Mouse (Mus musculus): ENCODE results near the gene Camk1. TPM values are rescaled to one million over a fixed set of nuclear protein-coding genes. Genes with fewer than 3 reads are reported as not detected.

The Camk1 gene
- polyA plus RNA-seq, 1 experiment = 18.3 TPM

GRCm38 (mm10) chr6:113302258-113302657 is 41.5 kb downstream of the Camk1 start:
- TF ChIP-seq CTCF (IDR thresholded peaks at IDR 0.05; ENCODE audit: borderline replicate concordance, control insufficient read depth, extremely low read depth, insufficient read depth, low read length, poor library complexity) = no peak
- TF ChIP-seq POLR2A (IDR thresholded peaks at IDR 0.05; ENCODE audit: control insufficient read depth, extremely low read depth, insufficient read depth, low read length, poor library complexity) = no peak
- no peak overlapping the region for H3K4me3 ChIP-seq (ENCODE audit: control insufficient read depth, insufficient read depth, low read length)
- 4% methylated on average over 3 of the region's 3 CpGs for WGBS
- peak; percentile 24 for DNase-seq
- H3K36me3 ChIP-seq (ENCODE audit: control insufficient read depth, insufficient read depth, low read length) = no peaks in the 10 kb centered on the region
- H3K27me3 ChIP-seq (ENCODE audit: control insufficient read depth, insufficient read depth, low read length) = no peaks in the 10 kb centered on the region
- H3K4me1 ChIP-seq (replicated peaks; ENCODE audit: control insufficient read depth, insufficient read depth, low read length) = no peaks in the 10 kb centered on the region
- H3K27ac ChIP-seq (ENCODE audit: control insufficient read depth, insufficient read depth, low read length) = no peak overlapping the region

- no peaks in the 10 kb centered on the region for H3K4me1 ChIP-seq (replicated peaks; ENCODE audit: control insufficient read depth, insufficient read depth, low read length)
- 95% methylated on average over 5 of the region's 5 CpGs for WGBS
- no peak overlapping the region for H3K27ac ChIP-seq (ENCODE audit: control insufficient read depth, insufficient read depth, low read length)
- no peaks in the 10 kb centered on the region for H3K27me3 ChIP-seq (ENCODE audit: control insufficient read depth, insufficient read depth, low read length)
- H3K36me3 ChIP-seq (ENCODE audit: control insufficient read depth, insufficient read depth, low read length) = no peaks in the 10 kb centered on the region
- H3K4me3 ChIP-seq (ENCODE audit: control insufficient read depth, insufficient read depth, low read length) = no peak overlapping the region
- TF ChIP-seq CTCF (IDR thresholded peaks at IDR 0.05; ENCODE audit: borderline replicate concordance, control insufficient read depth, extremely low read depth, insufficient read depth, low read length, poor library complexity) (no peak), POLR2A (IDR thresholded peaks at IDR 0.05; ENCODE audit: control insufficient read depth, extremely low read depth, insufficient read depth, low read length, poor library complexity) (no peak)
- no peak for DNase-seq
These were observed 42.4 kb downstream of the Camk1 start for GRCm38 (mm10) chr6:113301350-113301749.

GRCm38 (mm10) chr6:113296639-113297038 is 47.1 kb downstream of the Camk1 start:
- H3K27me3 ChIP-seq (ENCODE audit: control insufficient read depth, insufficient read depth, low read length) = no peaks in the 10 kb centered on the region
- 64% methylated on average over 4 of the region's 4 CpGs for WGBS
- TF ChIP-seq CTCF (IDR thresholded peaks at IDR 0.05; ENCODE audit: borderline replicate concordance, control insufficient read depth, extremely low read depth, insufficient read depth, low read length, poor library complexity) (no peak), POLR2A (IDR thresholded peaks at IDR 0.05; ENCODE audit: control insufficient read depth, extremely low read depth, insufficient read depth, low read length, poor library complexity) (no peak)
- no peak overlapping the region for H3K27ac ChIP-seq (ENCODE audit: control insufficient read depth, insufficient read depth, low read length)
- no peak for DNase-seq
- H3K36me3 ChIP-seq (ENCODE audit: control insufficient read depth, insufficient read depth, low read length) = no peaks in the 10 kb centered on the region
- no peaks in the 10 kb centered on the region for H3K4me1 ChIP-seq (replicated peaks; ENCODE audit: control insufficient read depth, insufficient read depth, low read length)
- H3K4me3 ChIP-seq (ENCODE audit: control insufficient read depth, insufficient read depth, low read length) = no peak overlapping the region

GRCm38 (mm10) chr6:113296046-113296445 is 47.7 kb downstream of the Camk1 start:
- no peak for DNase-seq
- no peaks in the 10 kb centered on the region for H3K27me3 ChIP-seq (ENCODE audit: control insufficient read depth, insufficient read depth, low read length)
- no peak overlapping the region for H3K4me3 ChIP-seq (ENCODE audit: control insufficient read depth, insufficient read depth, low read length)
- no peak for TF ChIP-seq CTCF (IDR thresholded peaks at IDR 0.05; ENCODE audit: borderline replicate concordance, control insufficient read depth, extremely low read depth, insufficient read depth, low read length, poor library complexity)
- no peak for TF ChIP-seq POLR2A (IDR thresholded peaks at IDR 0.05; ENCODE audit: control insufficient read depth, extremely low read depth, insufficient read depth, low read length, poor library complexity)
- 90% methylated on average over 2 of the region's 2 CpGs for WGBS
- no peaks in the 10 kb centered on the region for H3K36me3 ChIP-seq (ENCODE audit: control insufficient read depth, insufficient read depth, low read length)
- H3K27ac ChIP-seq (ENCODE audit: control insufficient read depth, insufficient read depth, low read length) = no peak overlapping the region
- no peaks in the 10 kb centered on the region for H3K4me1 ChIP-seq (replicated peaks; ENCODE audit: control insufficient read depth, insufficient read depth, low read length)

- no peaks in the 10 kb centered on the region for H3K27me3 ChIP-seq (ENCODE audit: control insufficient read depth, insufficient read depth, low read length)
- no peak overlapping the region for H3K4me3 ChIP-seq (ENCODE audit: control insufficient read depth, insufficient read depth, low read length)
- TF ChIP-seq CTCF (IDR thresholded peaks at IDR 0.05; ENCODE audit: borderline replicate concordance, control insufficient read depth, extremely low read depth, insufficient read depth, low read length, poor library complexity) = no peak
- no peak for TF ChIP-seq POLR2A (IDR thresholded peaks at IDR 0.05; ENCODE audit: control insufficient read depth, extremely low read depth, insufficient read depth, low read length, poor library complexity)
These were observed 50.8 kb downstream of the Camk1 start for GRCm38 (mm10) chr6:113292938-113293337.

GRCm38 (mm10) chr6:113290346-113290745 is 53.4 kb downstream of the Camk1 start:
- no peak for DNase-seq
- no peak overlapping the region for H3K27ac ChIP-seq (ENCODE audit: control insufficient read depth, insufficient read depth, low read length)
- H3K27me3 ChIP-seq (ENCODE audit: control insufficient read depth, insufficient read depth, low read length) = no peaks in the 10 kb centered on the region
- H3K36me3 ChIP-seq (ENCODE audit: control insufficient read depth, insufficient read depth, low read length) = no peaks in the 10 kb centered on the region
- H3K4me3 ChIP-seq (ENCODE audit: control insufficient read depth, insufficient read depth, low read length) = no peak overlapping the region
- TF ChIP-seq POLR2A (IDR thresholded peaks at IDR 0.05; ENCODE audit: control insufficient read depth, extremely low read depth, insufficient read depth, low read length, poor library complexity) (no peak), CTCF (IDR thresholded peaks at IDR 0.05; ENCODE audit: borderline replicate concordance, control insufficient read depth, extremely low read depth, insufficient read depth, low read length, poor library complexity) (no peak)
- no peaks in the 10 kb centered on the region for H3K4me1 ChIP-seq (replicated peaks; ENCODE audit: control insufficient read depth, insufficient read depth, low read length)
- WGBS = 82% methylated on average over 6 of the region's 6 CpGs

More at GRCm38 (mm10) chr6:113292938-113293337, 50.8 kb downstream of the Camk1 start:
- no peaks in the 10 kb centered on the region for H3K4me1 ChIP-seq (replicated peaks; ENCODE audit: control insufficient read depth, insufficient read depth, low read length)
- H3K27ac ChIP-seq (ENCODE audit: control insufficient read depth, insufficient read depth, low read length) = no peak overlapping the region
- DNase-seq = no peak
- H3K36me3 ChIP-seq (ENCODE audit: control insufficient read depth, insufficient read depth, low read length) = no peaks in the 10 kb centered on the region
- 81% methylated on average over 5 of the region's 5 CpGs for WGBS

DNA sequence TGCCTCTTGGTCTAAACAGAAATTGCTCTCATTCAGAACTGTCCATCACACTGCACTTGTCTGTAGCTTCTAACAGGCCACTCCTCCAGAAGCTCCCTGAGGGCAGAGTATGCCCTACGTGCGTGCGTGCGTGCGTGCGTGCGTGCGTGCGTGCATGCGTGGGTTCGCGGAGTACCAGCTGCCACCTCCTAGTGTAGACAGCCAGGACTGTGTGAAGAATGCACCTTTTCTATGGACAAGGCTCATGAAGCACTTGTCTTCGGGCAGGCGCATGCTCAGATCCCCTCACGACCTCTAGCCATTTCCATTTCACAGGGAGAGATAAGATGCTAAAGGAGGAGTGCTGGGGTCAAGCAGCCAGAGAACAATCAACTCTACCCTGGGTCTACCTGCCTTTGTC is 54.4 kb downstream of the Camk1 start:
- no peaks in the 10 kb centered on the region for H3K4me1 ChIP-seq (replicated peaks; ENCODE audit: control insufficient read depth, insufficient read depth, low read length)
- no peak overlapping the region for H3K27ac ChIP-seq (ENCODE audit: control insufficient read depth, insufficient read depth, low read length)
- H3K36me3 ChIP-seq (ENCODE audit: control insufficient read depth, insufficient read depth, low read length) = no peaks in the 10 kb centered on the region
- TF ChIP-seq CTCF (IDR thresholded peaks at IDR 0.05; ENCODE audit: borderline replicate concordance, control insufficient read depth, extremely low read depth, insufficient read depth, low read length, poor library complexity) (no peak), POLR2A (IDR thresholded peaks at IDR 0.05; ENCODE audit: control insufficient read depth, extremely low read depth, insufficient read depth, low read length, poor library complexity) (no peak)
- 95% methylated on average over 15 of the region's 15 CpGs for WGBS
- H3K27me3 ChIP-seq (ENCODE audit: control insufficient read depth, insufficient read depth, low read length) = no peaks in the 10 kb centered on the region
- no peak for DNase-seq
- no peak overlapping the region for H3K4me3 ChIP-seq (ENCODE audit: control insufficient read depth, insufficient read depth, low read length)

Measured in thymus, adult 2 months (tissue).